Mouse (Mus musculus) liver, adult 2 months (tissue): ENCODE measurements around the gene Itgb1. TPM values are rescaled to one million over a fixed set of nuclear protein-coding genes. Genes with fewer than 3 reads are reported as not detected.

Experiments used
- DNase-seq: peaks from one replicate; pipeline ENCODE4 v3.0.0-alpha.2; 2011; ENCODE audit warnings: low read depth, low spot score; ENCODE audit errors: extremely low read depth
- H3K27ac ChIP-seq: fragments of 200-500 bp; replicated peaks from 2 replicates; pipeline ENCODE4 v1.5.1; 2012; ENCODE audit warnings: low read depth, mild to moderate bottlenecking, control low read depth, inconsistent platforms, low read length; ENCODE audit not compliant: insufficient read depth
- H3K27me3 ChIP-seq: fragments of 200-500 bp; 2 replicates; pipeline ENCODE4 v1.6.1; 2012; ENCODE audit warnings: mild to moderate bottlenecking, moderate library complexity, low read length, inconsistent platforms; ENCODE audit not compliant: control insufficient read depth, insufficient read depth
- H3K36me3 ChIP-seq: fragments of 200-500 bp; 2 replicates; pipeline ENCODE4 v1.6.1; 2012; ENCODE audit warnings: low read length, inconsistent platforms; ENCODE audit not compliant: control insufficient read depth, insufficient read depth
- H3K4me1 ChIP-seq: fragments of 200-500 bp; 2 replicates; pipeline ENCODE4 v1.6.1; 2011; ENCODE audit warnings: low read length; ENCODE audit not compliant: control insufficient read depth, insufficient read depth
- H3K4me3 ChIP-seq: fragments of 200-500 bp; 2 replicates; pipeline ENCODE4 v1.5.1; 2011; ENCODE audit warnings: low read depth, mild to moderate bottlenecking, control low read depth, low read length, moderate library complexity; ENCODE audit not compliant: insufficient read depth
- H3K79me2 ChIP-seq: fragments of 200-500 bp; 2 replicates; pipeline ENCODE4 v1.6.1; 2012; ENCODE audit warnings: inconsistent platforms, mild to moderate bottlenecking, low read length, moderate library complexity; ENCODE audit not compliant: control insufficient read depth, insufficient read depth
- H3K9ac ChIP-seq: fragments of 200-500 bp; 2 replicates; pipeline ENCODE4 v1.6.1; 2012; ENCODE audit warnings: low read depth, mild to moderate bottlenecking, control low read depth, inconsistent platforms, low read length
- CTCF ChIP-seq: fragments of 200-500 bp; IDR thresholded peaks from 2 replicates; pipeline ENCODE4 v1.5.1; 2011; ENCODE audit warnings: low read depth, low read length, control low read depth
- POLR2A ChIP-seq: fragments of 200-500 bp; IDR thresholded peaks from 2 replicates; pipeline ENCODE4 v1.6.1; 2011; ENCODE audit warnings: low read length, control low read depth; ENCODE audit not compliant: insufficient read depth; ENCODE audit errors: extremely low read depth
- WGBS: fragments of 180-500 bp; shearing (Covaris S2); methylation state at CpG from one replicate; pipeline ENCODE4 v1.1.7; 2018; 5-methylcytosine and 5-hydroxymethylcytosine counted together
- polyA plus RNA-seq: library from polyadenylated mRNA; depleted of rRNA; stranded (reverse); fragments of >200 nt; gene quantifications from 2 replicates; pipeline ENCODE4 v1.2.3, GENCODE M21; 2012
- total RNA-seq: library from RNA; depleted of rRNA; stranded (reverse); fragments of >200 nt; gene quantifications from 2 replicates; pipeline ENCODE4 v1.2.3, GENCODE M21; 2014

The Itgb1 gene
- total and polyA plus RNA-seq, 2 experiments: 23.5 to 119 TPM

DNA sequence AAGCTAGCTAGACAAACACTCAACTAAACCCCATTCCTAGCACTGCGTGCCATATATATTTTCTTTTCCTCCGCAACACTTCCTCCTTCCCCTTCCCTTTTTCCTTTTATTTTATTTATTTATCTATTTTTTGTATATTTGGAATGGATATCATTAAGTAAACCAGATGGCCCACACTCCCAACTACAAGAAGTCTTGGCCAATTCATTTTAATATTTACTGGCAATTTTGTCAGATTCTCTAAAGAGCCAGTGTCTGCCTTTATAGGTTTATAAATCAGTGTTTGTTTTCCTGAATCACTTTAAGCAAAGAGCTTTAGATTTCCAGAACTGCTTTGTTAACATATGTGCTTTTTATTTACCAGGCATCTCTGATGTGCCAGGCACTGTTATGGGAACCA is 22.8 kb upstream of the Itgb1 start:
- WGBS: 95% methylated on average over 2 of the region's 2 CpGs
- TF ChIP-seq CTCF (no peak), POLR2A (no peak)

DNA sequence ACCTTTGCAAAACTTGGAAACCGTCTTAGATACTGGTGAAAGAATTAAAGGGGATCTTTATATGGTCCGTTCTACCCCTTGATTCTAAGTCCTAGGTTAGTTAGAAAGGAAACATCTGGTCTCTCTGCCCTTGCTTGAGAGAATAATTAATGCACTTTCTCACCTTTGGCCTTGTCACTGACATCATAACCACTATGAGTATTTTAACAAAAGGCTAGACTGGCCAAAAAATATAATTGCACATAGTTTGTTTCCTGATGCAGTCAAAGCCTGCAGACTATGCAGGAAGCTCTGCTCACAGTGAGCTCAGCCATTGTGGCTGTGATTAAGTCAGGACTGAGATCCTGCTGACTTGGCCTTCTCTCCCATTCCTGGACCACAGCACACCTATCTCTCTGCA is 22.3 kb upstream of the Itgb1 start:
- peaks cover 5% of the 10 kb centered on the region; the same call in 1 of the 2 replicates for H3K4me1 ChIP-seq
- no peaks in the 10 kb centered on the region for H3K79me2 ChIP-seq
- no peak overlapping the region for H3K9ac ChIP-seq
- H3K27me3 ChIP-seq: no peaks in the 10 kb centered on the region
- no peak for DNase-seq
- H3K4me3 ChIP-seq: no peak overlapping the region
- H3K27ac ChIP-seq: no peak overlapping the region
- H3K36me3 ChIP-seq: no peaks in the 10 kb centered on the region
- no peak for TF ChIP-seq CTCF
- TF ChIP-seq POLR2A: no peak
- WGBS: 69% methylated on average over 2 of the region's 2 CpGs

More for the DNA sequence above, 22.8 kb upstream of the Itgb1 start:
- Histone ChIP-seq H3K4me1 (peaks cover 1% of the 10 kb centered on the region; the same call in 1 of the 2 replicates), H3K36me3 (no peaks in the 10 kb centered on the region), H3K9ac (no peak overlapping the region), H3K4me3 (no peak overlapping the region), H3K27ac (no peak overlapping the region), H3K27me3 (no peaks in the 10 kb centered on the region), H3K79me2 (no peaks in the 10 kb centered on the region)
- no peak for DNase-seq

DNA sequence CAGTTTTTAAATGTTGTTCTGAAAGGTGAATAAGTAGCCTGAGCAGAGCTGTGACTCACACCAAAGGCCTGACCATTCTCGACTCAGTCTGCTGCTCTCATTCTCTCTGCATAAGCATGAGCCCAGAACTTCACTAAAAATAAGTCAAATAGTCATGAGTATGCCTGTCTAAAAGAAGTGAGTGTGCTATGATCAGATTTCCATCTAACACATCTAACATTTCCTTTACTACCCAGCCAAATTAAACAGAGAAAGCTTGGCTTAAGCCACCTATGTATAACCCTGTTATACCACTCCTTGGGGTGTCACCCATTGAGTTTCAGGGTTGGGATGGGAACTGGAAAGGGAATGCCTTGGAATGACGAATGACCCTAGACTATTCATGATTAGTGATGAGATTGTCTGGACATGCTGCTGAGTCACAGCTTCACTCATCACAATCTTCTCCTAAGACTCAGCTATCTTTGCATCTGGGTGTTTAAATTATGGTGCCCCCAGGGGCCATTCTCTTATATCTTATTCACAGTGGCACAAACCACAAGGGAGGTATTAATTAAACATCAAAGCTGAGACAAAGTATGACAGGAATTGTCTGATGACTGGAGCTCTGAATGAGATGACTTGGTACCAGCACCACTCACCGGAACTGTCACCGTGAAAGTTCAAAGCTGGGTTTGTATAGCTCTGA is 18.7 kb upstream of the Itgb1 start:
- H3K4me1 ChIP-seq: peaks cover 7% of the 10 kb centered on the region; the same call in 1 of the 2 replicates
- H3K79me2 ChIP-seq: no peaks in the 10 kb centered on the region
- H3K27ac ChIP-seq: no peak overlapping the region
- no peak for DNase-seq
- H3K9ac ChIP-seq: no peak overlapping the region
- no peak for TF ChIP-seq CTCF
- no peak for TF ChIP-seq POLR2A
- no peak overlapping the region for H3K4me3 ChIP-seq
- WGBS: 91% methylated on average over 4 of the region's 4 CpGs
- no peaks in the 10 kb centered on the region for H3K27me3 ChIP-seq
- no peaks in the 10 kb centered on the region for H3K36me3 ChIP-seq

DNA sequence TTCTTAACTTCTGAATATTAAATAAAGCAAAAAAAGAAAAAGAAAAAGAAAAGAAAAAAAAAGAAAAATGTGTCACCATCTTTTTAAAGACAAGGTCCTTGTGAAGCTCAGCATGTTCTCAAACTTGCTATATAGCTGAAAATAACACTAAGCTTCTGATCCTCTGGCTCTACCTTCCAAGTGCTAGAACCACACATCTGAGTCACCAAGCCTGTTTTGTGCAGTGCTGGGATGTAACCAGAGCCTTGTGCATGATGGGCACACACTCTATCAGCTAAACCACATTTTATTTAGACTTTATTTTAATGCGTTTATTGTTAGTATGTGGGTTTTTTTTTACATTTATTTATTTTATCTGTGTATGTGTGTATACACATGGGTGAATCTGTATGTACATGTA is 13.6 kb upstream of the Itgb1 start:
- DNase-seq: no peak
- Histone ChIP-seq H3K9ac (no peak overlapping the region), H3K27ac (no peak overlapping the region), H3K79me2 (no peaks in the 10 kb centered on the region), H3K36me3 (no peaks in the 10 kb centered on the region), H3K4me3 (no peak overlapping the region), H3K27me3 (no peaks in the 10 kb centered on the region), H3K4me1 (peaks cover 7% of the 10 kb centered on the region; the same call in 1 of the 2 replicates)
- 98% methylated on average over 1 of the region's 1 CpGs for WGBS
- TF ChIP-seq POLR2A (no peak), CTCF (no peak)

DNA sequence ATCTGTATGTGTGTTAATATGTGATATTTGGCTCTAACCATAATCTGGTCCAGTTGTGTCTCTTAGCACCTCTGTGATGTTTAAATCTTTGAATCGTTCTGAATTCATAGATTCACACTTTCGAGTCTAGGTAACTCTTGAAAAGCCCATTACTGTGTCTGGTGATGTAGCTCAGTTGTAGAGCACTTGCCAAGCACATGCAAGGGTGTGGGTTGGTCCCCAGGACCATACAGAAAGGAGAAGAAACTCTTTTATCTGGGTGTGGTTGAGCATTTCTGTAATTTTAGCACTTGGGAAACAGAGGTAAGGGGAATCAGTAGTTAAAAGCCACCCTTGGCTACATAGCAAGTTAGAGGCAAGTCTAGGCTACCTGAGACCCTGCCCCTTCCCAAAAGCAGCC is 13.0 kb upstream of the Itgb1 start:
- Histone ChIP-seq H3K79me2 (no peaks in the 10 kb centered on the region), H3K9ac (no peak overlapping the region), H3K4me1 (peaks cover 5% of the 10 kb centered on the region; the same call in 1 of the 2 replicates), H3K27ac (no peak overlapping the region), H3K4me3 (no peak overlapping the region), H3K27me3 (no peaks in the 10 kb centered on the region), H3K36me3 (no peaks in the 10 kb centered on the region)
- TF ChIP-seq CTCF (no peak), POLR2A (no peak)
- 88% methylated on average over 2 of the region's 2 CpGs for WGBS
- DNase-seq: no peak

DNA sequence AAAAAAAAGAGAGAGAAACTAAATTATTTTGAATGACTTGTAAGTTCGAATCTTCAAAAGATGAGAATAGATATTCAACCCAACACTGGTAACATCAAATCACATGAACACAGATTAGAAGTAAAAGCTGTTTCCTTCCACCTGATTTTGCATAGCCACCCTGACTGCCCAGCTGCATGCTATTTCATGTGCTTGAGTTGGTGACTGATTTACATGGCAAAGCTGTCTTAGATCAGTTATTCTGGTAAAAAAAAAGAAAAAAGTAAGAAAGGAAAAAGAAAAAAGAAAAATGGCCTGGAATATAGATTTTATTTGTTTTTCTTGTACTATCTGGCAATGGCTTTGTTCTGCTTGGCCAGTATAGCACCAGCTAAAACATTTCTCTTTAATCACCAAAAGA is 12.5 kb upstream of the Itgb1 start:
- Histone ChIP-seq H3K9ac (no peak overlapping the region), H3K27me3 (no peaks in the 10 kb centered on the region), H3K4me1 (peaks cover 3% of the 10 kb centered on the region; the same call in 1 of the 2 replicates), H3K4me3 (no peak overlapping the region), H3K36me3 (no peaks in the 10 kb centered on the region), H3K79me2 (no peaks in the 10 kb centered on the region), H3K27ac (no peak overlapping the region)
- DNase-seq: no peak
- 66% methylated on average over 1 of the region's 1 CpGs for WGBS
- no peak for TF ChIP-seq CTCF
- TF ChIP-seq POLR2A: no peak
